Mouse (Mus musculus) c-Kit-positive CD71-positive TER-119-positive erythroid progenitor cells, embryonic 14.5 days (primary cell): ENCODE measurements around the gene Vcp.

Experiments
- DNase-seq: peaks from one replicate; pipeline ENCODE4 v3.0.0-alpha.2; 2013; ENCODE audit warnings: low spot score

Vcp gene

DNA sequence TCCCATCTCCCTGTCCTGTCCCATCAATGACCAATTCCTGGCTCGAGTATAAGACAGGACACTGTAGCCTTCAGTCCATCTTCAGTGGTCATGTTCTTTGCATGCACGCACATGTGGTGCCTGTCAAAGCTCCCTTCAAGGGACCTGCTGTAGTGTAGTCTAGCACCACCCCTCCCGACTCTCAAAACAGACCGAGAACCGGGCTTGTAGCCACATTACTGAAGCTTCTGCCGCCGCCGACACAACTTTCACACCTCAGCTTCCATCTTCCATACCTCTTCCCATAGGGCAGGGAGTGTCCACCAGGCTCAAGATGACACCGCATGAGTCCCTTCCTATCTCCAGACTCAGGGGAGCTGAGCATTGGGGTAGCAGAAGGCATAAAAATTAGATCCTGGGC is 56.1 kb downstream of the Vcp start:
- DNase-seq, result no peak

- no peak for DNase-seq
These were observed 57.0 kb downstream of the Vcp start for GRCm38 (mm10) chr4:42943341-42943740.

GRCm38 (mm10) chr4:42941396-42941795 is 58.9 kb downstream of the Vcp start:
- DNase-seq, result no peak

GRCm38 (mm10) chr4:42933630-42934029 is 66.7 kb downstream of the Vcp start:
- DNase-seq, result no peak

- no peak for DNase-seq
These were observed 67.9 kb downstream of the Vcp start for GRCm38 (mm10) chr4:42932229-42932969.
